Mouse (Mus musculus) embryonic facial prominence, embryonic 14.5 days (tissue): ENCODE results near the gene B3gat3. TPM values are rescaled to one million over a fixed set of nuclear protein-coding genes. Genes with fewer than 3 reads are reported as not detected.
"Not testable (repeated sequence)": the region's sequence is repeated elsewhere in the genome, so short reads cannot be mapped to it uniquely, and the experiment has no call there.

ENCODE experiments used
- ATAC-seq: fragments of 200-750 bp; cut with Nextera tagmentation; 2 replicates; pipeline ENCODE4 v1.8.0; 2017; ENCODE audit warnings: low read depth, moderate number of reproducible peaks, moderate TSS enrichment
- DNase-seq: peaks from one replicate; pipeline ENCODE4 v3.0.0-alpha.2; 2015; ENCODE audit warnings: low spot score
- H3K27ac ChIP-seq: fragments of 300-500 bp; sonication (generic); replicated peaks from 2 replicates; pipeline ENCODE4 v1.5.1; 2014; ENCODE audit warnings: low read depth, mild to moderate bottlenecking, low read length, moderate library complexity
- H3K27me3 ChIP-seq: fragments of 300-500 bp; sonication (generic); replicated peaks from 2 replicates; pipeline ENCODE4 v1.6.1; 2014; ENCODE audit warnings: low read length; ENCODE audit not compliant: control insufficient read depth, insufficient read depth
- H3K36me3 ChIP-seq: fragments of 300-500 bp; sonication (generic); 2 replicates; pipeline ENCODE4 v1.6.1; 2014; ENCODE audit warnings: low read length, mixed read lengths; ENCODE audit not compliant: control insufficient read depth, insufficient read depth
- H3K4me1 ChIP-seq: fragments of 300-500 bp; sonication (generic); 2 replicates; pipeline ENCODE4 v1.6.1; 2014; ENCODE audit warnings: antibody characterized with exemption, low read length; ENCODE audit not compliant: control insufficient read depth, insufficient read depth
- H3K4me2 ChIP-seq: fragments of 300-500 bp; sonication (generic); 2 replicates; pipeline ENCODE4 v1.6.1; 2014; ENCODE audit warnings: low read depth, mild to moderate bottlenecking, low read length, moderate library complexity, mixed read lengths
- H3K4me3 ChIP-seq: fragments of 300-500 bp; sonication (generic); 2 replicates; pipeline ENCODE4 v1.5.1; 2014; ENCODE audit warnings: low read depth, mild to moderate bottlenecking, low read length
- H3K9ac ChIP-seq: fragments of 300-500 bp; sonication (generic); 2 replicates; pipeline ENCODE4 v1.6.1; 2014; ENCODE audit warnings: low read depth, mild to moderate bottlenecking, low read length, moderate library complexity, mixed read lengths
- H3K9me3 ChIP-seq: fragments of 300-500 bp; sonication (generic); 2 replicates; pipeline ENCODE4 v1.6.1; 2016; ENCODE audit warnings: low read length; ENCODE audit not compliant: control insufficient read depth
- WGBS: fragments of 180-500 bp; shearing (Covaris S2); extraction: QIAGEN DNeasy Blood & Tissue Kit; methylation state at CpG from one replicate; pipeline ENCODE4 v1.1.7; 2014; 5-methylcytosine and 5-hydroxymethylcytosine counted together
- polyA plus RNA-seq: library from polyadenylated mRNA; unstranded; fragments of >200 nt; fragmentation: Nextera tagmentation; extraction: Ambion mirVana; gene quantifications from 2 replicates; pipeline ENCODE4 v1.2.1, GENCODE M21; 2014

B3gat3 gene
- polyA plus RNA-seq, 1 experiment from 2014 or later = 42.4 TPM

- not testable (repeated sequence) for H3K4me3 ChIP-seq, H3K27me3 ChIP-seq, H3K9me3 ChIP-seq, DNase-seq, ATAC-seq, H3K27ac ChIP-seq, H3K4me2 ChIP-seq
- peaks cover 16% of the 10 kb centered on the region for H3K4me1 ChIP-seq
- peaks cover 21% of the 10 kb centered on the region for H3K36me3 ChIP-seq
- 0 out of 2 replicates have a peak overlapping the region, but pooled peaks have one; percentile 55 for H3K9ac ChIP-seq
- 88% methylated on average over 5 of the region's 5 CpGs for WGBS
Measured at GRCm38 (mm10) chr19:8896231-8896630, 23.9 kb upstream of the B3gat3 start.

- not testable (repeated sequence) for H3K27me3 ChIP-seq, H3K9me3 ChIP-seq
- H3K27ac ChIP-seq = peak overlapping the region; percentile 88
- ATAC-seq (peak; percentile 32), DNase-seq (peak; percentile 43)
- H3K36me3 ChIP-seq = peaks cover 26% of the 10 kb centered on the region
- 22% methylated on average over 20 of the region's 21 CpGs for WGBS
- H3K4me2 ChIP-seq = peak overlapping the region; percentile 58
- H3K9ac ChIP-seq = peak overlapping the region; percentile 55
- H3K4me1 ChIP-seq = peaks cover 16% of the 10 kb centered on the region
- peak overlapping the region; percentile 98 for H3K4me3 ChIP-seq
Measured at GRCm38 (mm10) chr19:8897211-8897864, 22.8 kb upstream of the B3gat3 start.

GRCm38 (mm10) chr19:8897865-8898495 lies 22.2 kb upstream of the B3gat3 start, which contains the start of gene Ganab:
Gene Ganab (plus strand): TSS chr19:8898071.
- 0% methylated on average over 51 of the region's 53 CpGs for WGBS

GRCm38 (mm10) chr19:8898576-8898975 lies 21.6 kb upstream of the B3gat3 start:
- H3K4me1 ChIP-seq = peaks cover 16% of the 10 kb centered on the region
- peak overlapping the region; percentile 90 for H3K4me2 ChIP-seq
- no peaks in the 10 kb centered on the region for H3K9me3 ChIP-seq
- H3K27ac ChIP-seq = peak overlapping the region; percentile 88
- H3K9ac ChIP-seq = peak overlapping the region; percentile 97
- no peak for ATAC-seq
- DNase-seq = peak; percentile 4
- H3K27me3 ChIP-seq = no peaks in the 10 kb centered on the region
- WGBS = 8% methylated on average over 13 of the region's 13 CpGs
- peak overlapping the region; percentile 98 for H3K4me3 ChIP-seq
- peaks cover 37% of the 10 kb centered on the region for H3K36me3 ChIP-seq

More at GRCm38 (mm10) chr19:8897865-8898495, 22.2 kb upstream of the B3gat3 start, which contains the start of gene Ganab:
- H3K9ac ChIP-seq = peak within 1 kb of the TSS; percentile 97
- H3K27me3 ChIP-seq = no peaks in the 10 kb centered on the region
- peak within 1 kb of the TSS; percentile 88 for H3K27ac ChIP-seq
- H3K4me2 ChIP-seq = peak within 1 kb of the TSS; percentile 90
- ATAC-seq (peak; percentile 99), DNase-seq (peak; percentile 99)
- H3K4me3 ChIP-seq = peak within 1 kb of the TSS; percentile 98
- H3K4me1 ChIP-seq = peaks cover 16% of the 10 kb centered on the region
- no peaks in the 10 kb centered on the region for H3K9me3 ChIP-seq
- peaks cover 31% of the 10 kb centered on the region for H3K36me3 ChIP-seq

- no peak for ATAC-seq
- Histone ChIP-seq H3K27ac (no peak overlapping the region), H3K9ac (peak overlapping the region; percentile 97), H3K4me2 (peak overlapping the region; percentile 90), H3K4me1 (peaks cover 16% of the 10 kb centered on the region), H3K4me3 (peak overlapping the region; percentile 98), H3K27me3 (no peaks in the 10 kb centered on the region), H3K9me3 (no peaks in the 10 kb centered on the region), H3K36me3 (peaks cover 40% of the 10 kb centered on the region)
- 51% methylated on average over 3 of the region's 3 CpGs for WGBS
- DNase-seq = peak; percentile 4
Measured at GRCm38 (mm10) chr19:8899079-8899478, 21.1 kb upstream of the B3gat3 start.

- H3K27ac ChIP-seq = no peak overlapping the region
- H3K9me3 ChIP-seq = no peaks in the 10 kb centered on the region
- no peak overlapping the region for H3K4me2 ChIP-seq
- no peak for DNase-seq
- H3K27me3 ChIP-seq = no peaks in the 10 kb centered on the region
- peaks cover 64% of the 10 kb centered on the region for H3K36me3 ChIP-seq
- H3K4me3 ChIP-seq = no peak overlapping the region
- no peak for ATAC-seq
- no peak overlapping the region for H3K9ac ChIP-seq
- H3K4me1 ChIP-seq = peaks cover 10% of the 10 kb centered on the region
- 93% methylated on average over 5 of the region's 5 CpGs for WGBS
Measured at GRCm38 (mm10) chr19:8903412-8903811, 16.8 kb upstream of the B3gat3 start.

GRCm38 (mm10) chr19:8908531-8908930 lies 11.6 kb upstream of the B3gat3 start:
- Histone ChIP-seq H3K36me3 (peaks cover 97% of the 10 kb centered on the region), H3K27me3 (no peaks in the 10 kb centered on the region), H3K27ac (no peak overlapping the region), H3K9ac (no peak overlapping the region), H3K4me2 (no peak overlapping the region), H3K9me3 (no peaks in the 10 kb centered on the region), H3K4me3 (no peak overlapping the region), H3K4me1 (no peaks in the 10 kb centered on the region)
- DNase-seq = no peak
- 94% methylated on average over 6 of the region's 6 CpGs for WGBS
- no peak for ATAC-seq

GRCm38 (mm10) chr19:8911810-8912209 lies 8.4 kb upstream of the B3gat3 start:
- WGBS = 91% methylated on average over 5 of the region's 5 CpGs
- H3K4me1 ChIP-seq = no peaks in the 10 kb centered on the region
- no peak for ATAC-seq
- no peaks in the 10 kb centered on the region for H3K9me3 ChIP-seq
- H3K4me3 ChIP-seq = no peak overlapping the region
- no peak overlapping the region for H3K27ac ChIP-seq
- H3K27me3 ChIP-seq = no peaks in the 10 kb centered on the region
- DNase-seq = no peak
- H3K36me3 ChIP-seq = peaks cover 100% of the 10 kb centered on the region
- no peak overlapping the region for H3K9ac ChIP-seq
- no peak overlapping the region for H3K4me2 ChIP-seq
